Mouse (Mus musculus): ENCODE results near the gene Aox2. TPM values are rescaled to one million over a fixed set of nuclear protein-coding genes. Genes with fewer than 3 reads are reported as not detected.

Aox2 gene
- polyA plus RNA-seq, 1 experiment from 2014 or later, result not detected

DNA sequence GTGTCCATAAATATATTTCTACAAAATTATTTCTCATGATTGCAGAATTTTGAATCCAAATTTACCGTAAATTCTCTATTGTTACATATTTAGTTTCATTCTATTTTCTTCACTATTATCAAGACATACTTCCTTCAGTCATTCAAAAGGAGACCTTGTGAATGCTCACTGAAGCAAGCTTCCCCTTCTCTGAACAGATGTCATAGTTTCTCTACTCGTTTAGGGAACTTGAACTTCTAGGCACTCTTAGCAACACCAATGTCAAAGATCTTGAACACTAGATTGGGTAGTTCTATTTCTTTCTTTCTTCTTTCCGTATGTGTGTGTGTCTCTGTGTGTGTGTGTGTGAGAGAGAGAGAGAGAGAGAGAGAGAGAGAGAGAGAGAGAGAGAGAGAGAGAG, 33.6 kb upstream of the Aox2 start:
- H3K4me1 ChIP-seq (replicated peaks; ENCODE audit: control insufficient read depth, insufficient read depth, low read length), result no peaks in the 10 kb centered on the region
- 52% methylated on average over 3 of the region's 3 CpGs for WGBS
- DNase-seq (ENCODE audit: low spot score), result no peak
- no peak overlapping the region for H3K27ac ChIP-seq (ENCODE audit: low read depth, low read length)
- no peak overlapping the region for H3K4me3 ChIP-seq (ENCODE audit: low read depth, low read length)
- no peaks in the 10 kb centered on the region for H3K9me3 ChIP-seq (ENCODE audit: control insufficient read depth, low read length)
- no peaks in the 10 kb centered on the region for H3K36me3 ChIP-seq (ENCODE audit: control insufficient read depth, insufficient read depth, low read length)
- H3K27me3 ChIP-seq (replicated peaks; ENCODE audit: control insufficient read depth, insufficient read depth, low read length), result no peaks in the 10 kb centered on the region
- no peak for ATAC-seq (replicated peaks; ENCODE audit: low FRiP score)
- no peak overlapping the region for H3K4me2 ChIP-seq
- H3K9ac ChIP-seq (ENCODE audit: low read depth, low read length), result no peak overlapping the region

DNA sequence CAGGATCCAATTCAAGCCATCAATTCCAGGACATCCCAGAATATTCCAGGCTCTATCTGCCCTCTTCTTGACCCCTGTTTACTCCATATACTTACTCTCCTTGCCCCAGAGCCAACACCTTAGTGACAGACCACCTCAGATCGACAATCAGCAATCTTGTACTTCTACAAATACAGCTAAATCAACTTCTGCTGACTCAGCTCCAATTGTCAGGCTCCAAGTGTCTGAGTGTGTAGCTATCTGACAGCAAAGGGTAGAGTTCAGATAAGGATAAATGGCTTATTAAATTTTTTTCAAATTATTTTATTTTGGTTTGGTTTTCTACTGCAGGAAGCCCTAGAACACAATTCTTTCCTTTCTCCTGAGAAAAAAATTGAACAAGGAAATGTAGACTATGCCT, 29.6 kb upstream of the Aox2 start:
- Histone ChIP-seq H3K4me3 (ENCODE audit: low read depth, low read length) (no peak overlapping the region), H3K27ac (ENCODE audit: low read depth, low read length) (no peak overlapping the region), H3K36me3 (ENCODE audit: control insufficient read depth, insufficient read depth, low read length) (no peaks in the 10 kb centered on the region), H3K4me2 (no peak overlapping the region), H3K9me3 (ENCODE audit: control insufficient read depth, low read length) (no peaks in the 10 kb centered on the region), H3K4me1 (replicated peaks; ENCODE audit: control insufficient read depth, insufficient read depth, low read length) (no peaks in the 10 kb centered on the region), H3K27me3 (replicated peaks; ENCODE audit: control insufficient read depth, insufficient read depth, low read length) (no peaks in the 10 kb centered on the region), H3K9ac (ENCODE audit: low read depth, low read length) (no peak overlapping the region)
- ATAC-seq (replicated peaks; ENCODE audit: low FRiP score) (no peak), DNase-seq (ENCODE audit: low spot score) (no peak)
- WGBS, result 49% methylated on average over 1 of the region's 1 CpGs

DNA sequence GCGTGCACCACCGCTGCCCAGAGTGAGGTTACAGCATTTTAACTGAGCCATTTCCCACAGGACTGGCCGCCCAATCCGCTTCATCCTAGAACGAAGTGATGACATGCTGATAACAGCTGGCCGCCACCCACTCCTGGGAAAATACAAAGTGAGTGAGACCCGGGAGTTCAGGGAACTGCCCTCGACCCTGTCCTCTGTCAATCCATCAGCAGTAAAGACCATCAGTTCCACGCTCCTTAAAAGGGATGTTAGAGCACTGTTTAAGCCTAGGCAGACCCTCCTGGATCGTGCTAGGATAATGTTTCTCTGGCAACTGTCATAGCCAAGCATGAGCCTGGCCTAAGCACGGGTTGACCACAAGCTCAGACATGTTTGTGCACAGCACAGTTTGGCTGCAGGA, 24.7 kb upstream of the Aox2 start:
- Histone ChIP-seq H3K27ac (ENCODE audit: low read depth, low read length) (no peak overlapping the region), H3K9me3 (ENCODE audit: control insufficient read depth, low read length) (no peaks in the 10 kb centered on the region), H3K4me3 (ENCODE audit: low read depth, low read length) (no peak overlapping the region), H3K4me1 (replicated peaks; ENCODE audit: control insufficient read depth, insufficient read depth, low read length) (no peaks in the 10 kb centered on the region), H3K27me3 (replicated peaks; ENCODE audit: control insufficient read depth, insufficient read depth, low read length) (no peaks in the 10 kb centered on the region), H3K4me2 (no peak overlapping the region), H3K36me3 (ENCODE audit: control insufficient read depth, insufficient read depth, low read length) (no peaks in the 10 kb centered on the region), H3K9ac (ENCODE audit: low read depth, low read length) (no peak overlapping the region)
- 62% methylated on average over 11 of the region's 11 CpGs for WGBS
- no peak for ATAC-seq (replicated peaks; ENCODE audit: low FRiP score)
- DNase-seq (ENCODE audit: low spot score), result no peak

DNA sequence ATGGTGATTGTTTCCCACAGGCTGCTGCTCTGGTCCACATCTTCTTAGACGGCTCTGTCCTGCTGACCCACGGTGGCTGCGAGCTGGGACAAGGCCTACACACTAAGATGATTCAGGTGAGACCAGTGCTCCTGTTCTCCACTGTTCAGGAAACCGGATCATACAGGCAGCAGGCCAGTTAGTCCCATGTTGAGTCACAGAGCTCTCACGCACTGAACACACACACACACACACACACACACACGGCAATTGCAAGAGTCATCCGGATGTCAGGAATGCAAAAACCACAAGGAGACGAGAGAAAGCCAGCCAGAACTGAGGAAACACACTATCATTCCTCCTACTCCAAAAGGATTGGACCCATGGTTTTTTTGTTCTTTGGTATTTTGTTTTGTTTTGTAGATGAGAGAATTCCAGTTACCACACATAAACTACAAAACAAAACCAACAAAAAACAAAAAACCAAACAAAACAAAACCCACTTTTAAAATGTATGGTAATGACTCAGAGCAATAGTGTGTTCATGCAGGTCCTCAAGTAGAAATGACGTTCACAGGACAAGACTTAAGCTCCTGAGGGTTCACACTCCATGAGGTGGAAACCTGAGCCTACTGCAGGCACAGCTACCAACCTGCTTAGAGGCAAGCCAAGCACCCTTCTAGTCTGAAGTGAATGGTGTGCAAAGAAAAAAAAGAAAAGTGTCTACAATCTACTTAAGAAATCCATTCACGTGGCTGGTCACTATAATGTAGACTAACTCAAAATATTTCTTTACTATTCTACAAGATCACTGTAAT, 20.7 kb upstream of the Aox2 start:
- Histone ChIP-seq H3K27me3 (replicated peaks; ENCODE audit: control insufficient read depth, insufficient read depth, low read length) (no peaks in the 10 kb centered on the region), H3K9ac (ENCODE audit: low read depth, low read length) (no peak overlapping the region), H3K4me2 (no peak overlapping the region), H3K9me3 (ENCODE audit: control insufficient read depth, low read length) (no peaks in the 10 kb centered on the region), H3K36me3 (ENCODE audit: control insufficient read depth, insufficient read depth, low read length) (no peaks in the 10 kb centered on the region), H3K4me3 (ENCODE audit: low read depth, low read length) (no peak overlapping the region), H3K27ac (ENCODE audit: low read depth, low read length) (no peak overlapping the region), H3K4me1 (replicated peaks; ENCODE audit: control insufficient read depth, insufficient read depth, low read length) (no peaks in the 10 kb centered on the region)
- no peak for ATAC-seq (replicated peaks; ENCODE audit: low FRiP score)
- 76% methylated on average over 10 of the region's 10 CpGs for WGBS
- DNase-seq (ENCODE audit: low spot score), result no peak

- H3K4me1 ChIP-seq (replicated peaks; ENCODE audit: control insufficient read depth, insufficient read depth, low read length), result no peaks in the 10 kb centered on the region
- no peak overlapping the region for H3K4me2 ChIP-seq
- no peak overlapping the region for H3K9ac ChIP-seq (ENCODE audit: low read depth, low read length)
- DNase-seq (ENCODE audit: low spot score) (no peak), ATAC-seq (replicated peaks; ENCODE audit: low FRiP score) (no peak)
- no peaks in the 10 kb centered on the region for H3K27me3 ChIP-seq (replicated peaks; ENCODE audit: control insufficient read depth, insufficient read depth, low read length)
- no peaks in the 10 kb centered on the region for H3K36me3 ChIP-seq (ENCODE audit: control insufficient read depth, insufficient read depth, low read length)
- H3K4me3 ChIP-seq (ENCODE audit: low read depth, low read length), result no peak overlapping the region
- no peak overlapping the region for H3K27ac ChIP-seq (ENCODE audit: low read depth, low read length)
- no peaks in the 10 kb centered on the region for H3K9me3 ChIP-seq (ENCODE audit: control insufficient read depth, low read length)
- WGBS, result 66% methylated on average over 3 of the region's 3 CpGs
These were observed 17.8 kb upstream of the Aox2 start for GRCm38 (mm10) chr1:58260311-58260710.

DNA sequence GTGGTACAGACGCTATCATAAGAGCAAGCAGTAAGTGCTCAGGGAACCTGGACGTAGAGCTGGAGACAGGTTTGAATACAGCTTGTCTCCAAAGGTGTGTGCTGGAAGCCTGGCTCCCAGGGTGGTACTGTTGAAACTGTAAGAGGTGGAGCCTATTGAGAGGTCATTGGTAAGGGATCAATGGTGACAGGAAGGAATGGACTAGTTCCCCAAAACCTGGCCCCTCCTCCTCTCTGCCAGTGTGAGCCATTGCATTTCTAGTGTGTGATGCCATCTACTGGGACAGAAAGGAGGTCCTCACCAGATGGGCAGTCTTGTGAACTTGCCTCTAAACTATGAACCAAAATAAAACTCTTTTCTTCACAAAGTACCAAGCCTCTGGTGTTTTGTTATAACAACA, 9.9 kb upstream of the Aox2 start:
- DNase-seq (ENCODE audit: low spot score) (no peak), ATAC-seq (replicated peaks; ENCODE audit: low FRiP score) (no peak)
- Histone ChIP-seq H3K4me1 (replicated peaks; ENCODE audit: control insufficient read depth, insufficient read depth, low read length) (no peaks in the 10 kb centered on the region), H3K4me2 (no peak overlapping the region), H3K36me3 (ENCODE audit: control insufficient read depth, insufficient read depth, low read length) (no peaks in the 10 kb centered on the region), H3K4me3 (ENCODE audit: low read depth, low read length) (no peak overlapping the region), H3K9me3 (ENCODE audit: control insufficient read depth, low read length) (no peaks in the 10 kb centered on the region), H3K27me3 (replicated peaks; ENCODE audit: control insufficient read depth, insufficient read depth, low read length) (no peaks in the 10 kb centered on the region), H3K27ac (ENCODE audit: low read depth, low read length) (no peak overlapping the region), H3K9ac (ENCODE audit: low read depth, low read length) (no peak overlapping the region)
- 67% methylated on average over 2 of the region's 2 CpGs for WGBS

DNA sequence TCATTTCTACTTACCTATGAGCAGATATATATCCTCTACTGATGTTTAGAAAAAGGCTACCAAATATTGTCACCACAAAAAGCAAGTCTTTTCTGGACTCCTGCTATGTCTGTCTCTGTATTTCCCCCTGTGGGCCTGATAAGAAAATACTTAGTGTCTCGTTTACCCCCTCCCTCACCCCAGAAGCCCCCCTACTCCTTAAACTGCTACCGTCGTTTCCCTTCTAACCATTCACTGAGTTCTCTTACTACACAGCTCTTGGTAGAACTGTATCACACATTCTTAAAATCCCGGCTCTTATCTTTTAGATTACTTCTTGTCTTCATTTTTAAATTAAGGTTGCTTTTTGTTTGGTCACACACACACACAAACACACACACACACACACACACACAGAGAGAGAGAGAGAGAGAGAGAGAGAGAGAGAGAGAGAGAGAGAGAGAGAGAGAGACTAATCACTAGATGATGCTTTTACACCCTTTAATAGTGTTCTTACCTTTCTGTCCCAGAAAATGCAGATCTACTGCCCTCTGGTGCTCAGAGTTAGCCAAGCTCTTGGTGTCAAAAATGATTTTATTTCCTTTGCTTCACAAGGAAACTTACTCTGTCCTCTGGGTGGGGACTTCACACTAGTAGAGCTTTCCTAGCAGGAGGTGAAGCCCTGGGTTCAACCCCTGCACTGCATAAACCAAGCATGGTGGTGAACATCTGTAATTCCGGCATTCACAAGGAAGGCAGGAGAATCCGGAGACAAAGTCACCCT, 7.1 kb upstream of the Aox2 start:
- no peak overlapping the region for H3K27ac ChIP-seq (ENCODE audit: low read depth, low read length)
- no peak overlapping the region for H3K4me2 ChIP-seq
- H3K27me3 ChIP-seq (replicated peaks; ENCODE audit: control insufficient read depth, insufficient read depth, low read length), result no peaks in the 10 kb centered on the region
- ATAC-seq (replicated peaks; ENCODE audit: low FRiP score) (no peak), DNase-seq (ENCODE audit: low spot score) (no peak)
- H3K4me3 ChIP-seq (ENCODE audit: low read depth, low read length), result no peak overlapping the region
- H3K9me3 ChIP-seq (ENCODE audit: control insufficient read depth, low read length), result no peaks in the 10 kb centered on the region
- H3K36me3 ChIP-seq (ENCODE audit: control insufficient read depth, insufficient read depth, low read length), result no peaks in the 10 kb centered on the region
- no peaks in the 10 kb centered on the region for H3K4me1 ChIP-seq (replicated peaks; ENCODE audit: control insufficient read depth, insufficient read depth, low read length)
- WGBS, result 48% methylated on average over 6 of the region's 6 CpGs
- no peak overlapping the region for H3K9ac ChIP-seq (ENCODE audit: low read depth, low read length)

DNA sequence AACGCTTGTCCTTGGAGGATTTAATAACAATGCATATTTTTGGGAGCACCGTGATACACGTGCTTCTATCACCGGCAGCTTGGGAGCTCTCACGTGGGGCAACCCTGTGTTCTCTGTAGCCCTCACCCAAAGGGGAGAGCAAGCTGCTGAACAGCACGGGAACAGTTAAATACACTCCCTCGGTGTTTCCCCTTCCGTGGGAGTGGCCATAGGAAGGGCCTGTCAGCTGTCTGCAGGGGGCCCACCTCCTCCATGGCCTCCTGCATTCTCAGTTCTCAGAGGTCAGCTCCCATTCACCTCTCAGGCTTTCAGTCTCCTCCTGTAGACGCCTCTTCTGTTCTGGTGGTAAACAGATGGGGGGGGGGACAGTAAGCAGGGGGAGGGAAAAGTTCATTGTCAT, 2.2 kb upstream of the Aox2 start:
- ATAC-seq (replicated peaks; ENCODE audit: low FRiP score), result no peak
- Histone ChIP-seq H3K27me3 (replicated peaks; ENCODE audit: control insufficient read depth, insufficient read depth, low read length) (no peaks in the 10 kb centered on the region), H3K4me1 (replicated peaks; ENCODE audit: control insufficient read depth, insufficient read depth, low read length) (no peaks in the 10 kb centered on the region), H3K4me3 (ENCODE audit: low read depth, low read length) (no peak overlapping the region), H3K36me3 (ENCODE audit: control insufficient read depth, insufficient read depth, low read length) (no peaks in the 10 kb centered on the region), H3K9ac (ENCODE audit: low read depth, low read length) (no peak overlapping the region), H3K9me3 (ENCODE audit: control insufficient read depth, low read length) (no peaks in the 10 kb centered on the region), H3K4me2 (no peak overlapping the region), H3K27ac (ENCODE audit: low read depth, low read length) (no peak overlapping the region)
- DNase-seq (ENCODE audit: low spot score), result no peak
- 37% methylated on average over 9 of the region's 9 CpGs for WGBS

DNA sequence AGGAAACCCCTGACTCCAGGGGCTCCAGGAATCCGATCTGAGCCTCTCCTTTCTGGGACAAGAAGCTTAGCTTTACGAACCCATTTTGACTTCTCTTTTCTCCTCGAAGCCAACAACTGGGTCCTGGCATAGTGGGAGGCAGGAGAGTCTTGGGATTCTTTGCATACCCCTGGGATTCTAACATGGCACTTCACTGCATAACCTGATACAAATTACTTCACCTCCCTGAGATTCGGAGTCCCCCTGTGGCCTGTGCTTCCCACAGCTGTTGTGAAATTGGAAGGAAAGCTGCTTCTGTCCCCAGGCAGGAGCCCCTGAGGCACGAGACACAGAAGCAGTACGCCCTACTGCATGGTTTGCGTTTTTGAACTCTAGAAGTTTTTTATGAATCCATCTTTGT, 387 bp downstream of the Aox2 start:
- no peaks in the 10 kb centered on the region for H3K36me3 ChIP-seq (ENCODE audit: control insufficient read depth, insufficient read depth, low read length)
- no peak overlapping the region for H3K4me2 ChIP-seq
- H3K27me3 ChIP-seq (replicated peaks; ENCODE audit: control insufficient read depth, insufficient read depth, low read length), result no peaks in the 10 kb centered on the region
- H3K4me3 ChIP-seq (ENCODE audit: low read depth, low read length), result no peak overlapping the region
- H3K4me1 ChIP-seq (replicated peaks; ENCODE audit: control insufficient read depth, insufficient read depth, low read length), result no peaks in the 10 kb centered on the region
- WGBS, result 64% methylated on average over 7 of the region's 7 CpGs
- DNase-seq (ENCODE audit: low spot score) (no peak), ATAC-seq (replicated peaks; ENCODE audit: low FRiP score) (no peak)
- H3K9ac ChIP-seq (ENCODE audit: low read depth, low read length), result no peak overlapping the region
- no peaks in the 10 kb centered on the region for H3K9me3 ChIP-seq (ENCODE audit: control insufficient read depth, low read length)
- H3K27ac ChIP-seq (ENCODE audit: low read depth, low read length), result no peak overlapping the region
